Mouse (Mus musculus) T-helper 17 cell (primary cell): ENCODE data around the gene Olfr497.

ENCODE experiments used
- in situ Hi-C, 2 experiments: fragments of 300-600 bp; cut with MboI, MseI; formaldehyde crosslinking; loops; 1 replicate in 1 of 2; 2 replicates in 1 of 2; pipeline ENCODE4 v1.15.1; 2025; ENCODE audit warnings: high pct_unique_total_duplicates in 2 of 2

The Olfr497 gene

GRCm38 (mm10) chr7:108420121-108420520 lies at the start of gene Olfr497:
TSS of gene Olfr497 (plus strand) at chr7:108420421.
- in situ Hi-C loops: no loop called here

DNA sequence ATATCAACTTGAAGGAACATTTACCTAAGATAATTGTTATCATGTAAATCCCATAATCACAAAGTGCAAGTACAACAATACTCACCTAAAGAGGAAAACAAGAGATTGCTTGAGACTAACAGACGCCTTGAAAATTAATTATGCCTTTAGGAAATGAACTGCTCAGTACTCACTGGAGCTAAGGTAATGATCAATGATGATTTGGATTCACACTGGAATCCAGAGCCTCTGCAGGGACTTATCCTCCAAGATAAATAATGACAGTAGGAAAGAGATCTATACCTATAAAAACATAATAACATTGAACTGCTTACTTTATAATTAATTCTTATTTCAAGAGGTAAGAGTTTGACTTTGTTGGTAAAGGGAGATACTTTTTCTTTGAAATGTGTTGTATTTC lies 27.4 kb upstream of the Olfr497 start, which contains the start of gene Olfr495:
Gene Olfr495, plus strand, starts transcription at position 301 of the 400 bp plus-strand sequence.
- in situ Hi-C loops: no loop called here

- in situ Hi-C loops: loop anchor here in 1 of 2 experiments (5.0 kb wide), 1 partner anchor 407 kb away; the partner anchor contains the start of gene Olfr517
Measured at GRCm38 (mm10) chr7:108465026-108465425, 44.8 kb downstream of the Olfr497 start, which contains the start of gene Olfr498. TSS of gene Olfr498 (plus strand) at chr7:108465326.
